Mouse (Mus musculus): ENCODE results near the gene Gm20388.

The Gm20388 gene

GRCm38 (mm10) chr8:124283644-124284332 lies 4373.1 kb downstream of the Gm20388 start:
- no peak for DNase-seq (ENCODE audit: low spot score in 2 of 2)

- no peak for DNase-seq (ENCODE audit: low spot score in 2 of 2)
Observed at GRCm38 (mm10) chr8:124284333-124284711, 4373.7 kb downstream of the Gm20388 start.

- DNase-seq (ENCODE audit: low spot score in 2 of 2) = no peak
Observed at GRCm38 (mm10) chr8:124284984-124285576, 4374.4 kb downstream of the Gm20388 start.

DNA sequence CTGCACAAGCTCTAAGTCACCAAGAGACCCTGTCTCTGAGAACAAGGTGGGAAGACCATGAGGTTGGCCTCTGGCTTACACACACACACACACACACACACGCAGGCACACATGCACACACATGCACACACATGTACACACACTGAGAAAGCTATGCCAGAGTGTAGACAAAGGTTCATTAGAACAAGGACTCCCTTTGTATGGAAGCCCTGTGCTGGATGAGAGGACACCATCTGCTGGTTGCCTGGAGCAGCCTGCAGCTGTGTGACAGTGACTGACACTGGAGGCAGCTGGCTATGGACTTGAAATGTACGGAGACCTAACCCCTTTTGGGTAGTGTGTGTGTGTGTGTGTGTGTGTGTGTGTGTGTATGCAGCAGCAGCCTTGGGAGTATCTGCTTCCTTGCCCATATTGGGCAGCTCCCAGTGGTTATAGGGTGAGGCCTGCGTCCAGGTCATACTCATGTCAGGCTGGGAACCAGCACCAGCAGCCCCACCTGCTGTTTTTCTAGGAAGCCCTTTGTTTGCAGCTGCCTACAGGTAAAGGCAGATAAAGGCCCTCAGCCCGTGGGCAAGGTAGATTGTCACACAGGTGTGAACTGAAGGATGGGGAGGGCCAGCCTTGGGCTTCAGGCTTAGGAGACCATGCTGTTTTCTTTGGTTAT lies 4376.0 kb downstream of the Gm20388 start:
- no peak for DNase-seq (ENCODE audit: low spot score in 2 of 2)

GRCm38 (mm10) chr8:124288215-124288864 lies 4377.7 kb downstream of the Gm20388 start:
- no peak for DNase-seq (ENCODE audit: low spot score in 2 of 2)

DNA sequence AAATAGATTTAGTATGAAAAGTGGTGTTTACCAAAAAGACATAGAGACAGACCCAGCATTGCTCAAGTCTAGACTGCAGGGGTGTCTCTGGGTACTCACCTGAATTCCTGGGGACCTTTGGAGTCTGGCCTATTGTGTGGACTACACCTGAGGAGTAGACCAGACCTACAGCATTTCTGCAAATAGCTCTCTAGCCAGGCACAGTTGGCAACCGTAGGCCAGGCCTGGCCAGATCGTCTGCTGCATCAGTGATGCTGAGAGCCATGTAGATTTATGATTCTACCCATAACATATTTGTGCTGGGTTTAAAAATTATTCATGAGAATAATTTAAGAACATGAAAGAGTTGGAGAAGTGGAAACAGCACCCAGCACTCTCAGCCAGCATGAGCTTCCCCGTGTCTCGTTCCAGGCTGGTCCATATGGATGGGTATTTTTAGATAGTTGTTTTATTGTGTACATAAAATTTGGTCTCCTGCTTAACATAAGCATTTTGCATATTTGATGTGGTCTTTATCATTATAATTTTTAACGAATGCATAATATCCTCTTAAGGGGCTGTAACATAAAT lies 4378.9 kb downstream of the Gm20388 start:
- DNase-seq (ENCODE audit: low spot score in 2 of 2) = no peak

GRCm38 (mm10) chr8:124290911-124291691 lies 4380.5 kb downstream of the Gm20388 start:
- DNase-seq (ENCODE audit: low spot score in 2 of 2) = peak in 1 of 2 experiments; percentile 57

GRCm38 (mm10) chr8:124291693-124292092 lies 4381.1 kb downstream of the Gm20388 start:
- DNase-seq (ENCODE audit: low spot score in 2 of 2) = no peak

GRCm38 (mm10) chr8:124292965-124293364 lies 4382.3 kb downstream of the Gm20388 start:
- no peak for DNase-seq (ENCODE audit: low spot score in 2 of 2)

- no peak for DNase-seq (ENCODE audit: low spot score in 2 of 2)
Observed at GRCm38 (mm10) chr8:124294425-124294824, 4383.8 kb downstream of the Gm20388 start.

- DNase-seq (ENCODE audit: low spot score in 2 of 2) = no peak
Observed at GRCm38 (mm10) chr8:124294900-124295299, 4384.3 kb downstream of the Gm20388 start.

DNA sequence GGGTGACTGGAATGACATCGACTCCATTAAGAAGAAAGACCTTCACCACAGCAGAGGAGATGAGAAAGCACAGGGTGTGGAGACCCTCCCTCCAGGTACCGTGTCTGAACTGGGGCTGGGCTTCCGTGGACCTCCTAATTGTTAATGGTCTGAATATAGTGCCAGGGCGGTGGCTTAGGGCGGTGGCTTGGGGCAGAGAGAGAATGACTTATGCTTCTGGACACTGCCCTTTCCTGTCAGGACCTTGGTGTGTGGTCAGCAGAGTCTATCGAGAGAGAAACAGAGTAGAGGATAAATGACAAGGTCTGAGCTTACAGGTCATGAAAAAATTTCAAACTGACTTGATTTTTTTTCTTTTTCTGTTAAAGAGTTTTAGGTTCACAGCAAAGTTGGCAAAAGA lies 4384.7 kb downstream of the Gm20388 start:
- no peak for DNase-seq (ENCODE audit: low spot score in 2 of 2)

DNA sequence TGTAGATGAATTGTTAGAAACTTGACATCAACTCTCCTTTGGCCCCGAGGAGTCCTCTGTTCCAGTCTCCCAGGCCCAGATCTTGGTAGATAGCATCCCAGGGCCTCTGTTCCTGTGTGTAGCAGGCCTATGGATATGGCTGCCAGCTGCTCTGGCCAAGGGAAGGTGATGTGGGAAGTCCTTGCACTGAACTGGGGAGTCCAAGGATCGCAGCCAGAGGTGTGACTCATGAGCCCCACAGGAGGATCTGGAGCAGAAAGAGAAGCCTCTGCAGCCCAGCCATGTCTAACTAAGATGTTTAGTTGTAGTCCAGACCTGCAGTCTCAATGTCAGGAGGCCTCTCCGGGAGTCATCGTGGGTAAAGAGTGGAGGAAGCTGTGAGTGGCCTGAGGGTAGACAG lies 4390.9 kb downstream of the Gm20388 start:
- DNase-seq (ENCODE audit: low spot score in 2 of 2) = no peak

GRCm38 (mm10) chr8:124301935-124302555 lies 4391.4 kb downstream of the Gm20388 start:
- DNase-seq (ENCODE audit: low spot score in 2 of 2) = no peak

DNA sequence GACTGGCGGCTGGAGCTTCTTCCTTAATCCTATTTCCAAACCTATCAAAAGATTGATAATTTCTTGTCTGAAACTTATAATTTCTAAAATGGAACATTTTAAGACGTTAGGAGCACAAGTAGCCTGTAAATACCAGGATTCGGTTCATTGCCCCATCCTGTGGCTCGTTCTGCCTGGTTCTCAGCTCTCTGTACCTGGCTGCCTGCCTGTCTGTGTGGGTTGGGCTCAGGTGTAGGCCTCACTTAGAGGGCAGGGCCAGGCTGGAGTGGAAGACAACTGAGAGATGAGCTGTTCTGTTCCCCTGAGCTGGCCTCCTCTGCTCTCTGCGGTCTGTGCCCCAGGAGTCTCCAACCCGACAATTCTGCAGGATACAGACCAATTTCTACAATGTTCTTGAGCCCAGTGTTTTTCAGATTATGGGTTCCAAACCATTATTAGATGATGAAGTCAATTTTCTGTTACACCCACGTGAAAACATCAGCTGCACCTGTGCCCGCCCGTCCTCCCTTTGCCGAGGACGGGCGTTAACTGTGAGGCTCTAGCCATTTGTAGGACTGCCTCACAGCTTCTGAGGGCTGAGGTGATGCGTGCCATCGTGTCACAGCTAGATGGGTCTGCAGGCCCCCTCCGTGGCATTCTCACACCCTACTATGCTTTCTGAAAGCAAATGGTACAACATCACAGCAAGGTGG lies 4392.7 kb downstream of the Gm20388 start:
- no peak for DNase-seq (ENCODE audit: low spot score in 2 of 2)

GRCm38 (mm10) chr8:124304141-124304540 lies 4393.5 kb downstream of the Gm20388 start:
- no peak for DNase-seq (ENCODE audit: low spot score in 2 of 2)

DNA sequence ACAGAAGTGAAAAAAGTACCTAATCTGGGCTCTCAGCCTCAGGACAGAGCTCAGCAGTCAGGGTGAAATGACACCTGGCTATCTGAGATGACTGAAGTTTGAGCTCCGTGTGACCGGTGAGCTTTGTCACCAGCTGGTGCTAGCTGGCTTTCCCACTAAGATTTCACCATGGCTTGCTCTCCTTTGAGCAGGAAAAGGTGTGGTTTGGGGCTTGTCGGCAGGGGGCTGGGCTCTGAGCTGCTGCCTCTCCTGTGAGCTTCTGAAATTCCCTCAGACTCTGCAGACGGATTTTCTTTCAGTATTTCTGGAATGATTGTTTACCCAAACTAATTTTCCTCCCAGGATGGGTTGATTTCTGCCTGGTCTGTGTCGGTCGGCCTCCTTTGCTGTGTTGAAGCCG lies 4395.9 kb downstream of the Gm20388 start:
- DNase-seq (ENCODE audit: low spot score in 2 of 2) = no peak

DNA sequence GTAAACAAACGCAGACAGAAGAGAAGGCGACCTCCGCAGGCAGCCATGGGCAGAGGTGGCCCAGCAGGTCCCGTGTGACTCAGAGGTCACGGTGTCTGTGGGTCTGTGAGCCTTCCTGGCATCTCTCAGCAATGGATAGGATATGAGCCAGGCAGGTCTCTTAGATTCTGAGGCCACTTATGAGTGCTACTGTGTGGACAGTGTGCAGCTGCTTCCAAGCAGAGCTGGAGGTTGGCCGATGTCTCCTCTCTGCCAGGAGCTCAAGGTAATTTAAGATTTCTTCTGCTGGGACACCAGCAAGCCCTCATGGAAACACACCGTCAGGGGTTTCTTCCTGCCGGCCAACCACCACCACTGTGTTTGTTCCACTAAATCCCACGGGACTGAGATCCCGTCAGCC lies 4397.1 kb downstream of the Gm20388 start:
- DNase-seq (ENCODE audit: low spot score in 2 of 2) = no peak

- DNase-seq (ENCODE audit: low spot score in 2 of 2) = no peak
Observed at GRCm38 (mm10) chr8:124310509-124310908, 4399.9 kb downstream of the Gm20388 start.

GRCm38 (mm10) chr8:124311111-124311510 lies 4400.5 kb downstream of the Gm20388 start:
- no peak for DNase-seq (ENCODE audit: low spot score in 2 of 2)

All from urinary bladder, adult 18-20 months (tissue).